In the genomic region with DNA sequence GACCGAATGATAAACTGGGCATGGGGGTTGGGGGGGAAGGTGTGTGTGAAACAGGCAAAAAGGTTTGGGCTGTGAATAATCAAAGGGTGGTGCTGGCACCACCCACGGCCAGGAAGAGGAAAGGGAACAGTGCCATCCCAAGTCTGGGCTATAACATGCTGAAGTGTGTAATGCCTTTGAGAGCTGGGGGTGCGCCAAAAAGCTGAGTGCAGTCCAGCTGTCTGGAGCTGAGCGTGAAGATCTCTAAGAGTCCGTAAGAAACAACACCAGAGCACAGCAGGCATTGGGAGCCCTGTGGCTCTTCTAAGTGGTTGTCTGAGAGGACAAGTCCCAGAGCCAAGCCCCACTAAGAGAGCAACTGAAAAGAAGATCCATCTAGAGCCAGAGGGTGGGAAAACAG, we compare ENCODE assay signal across 12 mouse cellular contexts.
DNase-seq lines count a peak whose midpoint lies in the region; ATAC-seq lines count a peak whose summit lies in the region.
"Had no signal": no experiment of that assay in that cellular context is flagged by ENCODE, and none has a peak within 500 bp of the region (broad histone marks: within the 10 kb centered on the region; RNA-seq: fewer than 3 reads in every experiment).

No protein-coding gene starts in this region.

- no peak overlapping the region for H3K9ac ChIP-seq in forebrain, embryonic 16.5 days (replicated peaks; ENCODE audit: low read depth, low read length)
- no peak overlapping the region for H3K9ac ChIP-seq in forebrain, embryonic 12.5 days
- H3K9ac ChIP-seq in hindbrain, embryonic 16.5 days (ENCODE audit: low read depth, low read length) = no peak overlapping the region
- H3K9ac ChIP-seq in hindbrain, embryonic 12.5 days = no peak overlapping the region
- H3K9ac ChIP-seq in intestine, embryonic 16.5 days (ENCODE audit: low read depth, low read length) = no peak overlapping the region
- H3K9ac ChIP-seq: embryonic facial prominence, embryonic 15.5 days; heart, embryonic 13.5 days; liver, embryonic 12.5 days had no signal

- H3K4me3 ChIP-seq in forebrain, embryonic 16.5 days (replicated peaks; ENCODE audit: low read length) = no peak overlapping the region
- no peak overlapping the region for H3K4me3 ChIP-seq in forebrain, embryonic 12.5 days (replicated peaks)
- no peak overlapping the region for H3K4me3 ChIP-seq in hindbrain, embryonic 16.5 days (ENCODE audit: low read length)
- no peak overlapping the region for H3K4me3 ChIP-seq in hindbrain, embryonic 12.5 days
- no peak overlapping the region for H3K4me3 ChIP-seq in intestine, embryonic 16.5 days (ENCODE audit: low read length)
- H3K4me3 ChIP-seq: embryonic facial prominence, embryonic 15.5 days; heart, embryonic 13.5 days; liver, embryonic 12.5 days; myocyte had no signal

- peaks cover 3% of the 10 kb centered on the region; the same call in 1 of the 2 replicates for H3K4me1 ChIP-seq in forebrain, embryonic 16.5 days (replicated peaks; ENCODE audit: control insufficient read depth, insufficient read depth, low read length)
- H3K4me1 ChIP-seq in forebrain, embryonic 12.5 days = peaks cover 8% of the 10 kb centered on the region; the same call in 1 of the 2 replicates
- no peaks in the 10 kb centered on the region for H3K4me1 ChIP-seq in hindbrain, embryonic 16.5 days (ENCODE audit: control insufficient read depth, insufficient read depth, low read depth, low read length)
- H3K4me1 ChIP-seq in hindbrain, embryonic 12.5 days = no peaks in the 10 kb centered on the region; the same call in 1 of the 2 replicates
- H3K4me1 ChIP-seq in intestine, embryonic 16.5 days (ENCODE audit: control insufficient read depth, insufficient read depth, low read length) = peaks cover 21% of the 10 kb centered on the region

- H3K4me2 ChIP-seq in forebrain, embryonic 16.5 days (ENCODE audit: low read length) = no peak overlapping the region
- H3K4me2 ChIP-seq in forebrain, embryonic 12.5 days = no peak overlapping the region
- H3K4me2 ChIP-seq in hindbrain, embryonic 16.5 days (ENCODE audit: low read length) = no peak overlapping the region
- H3K4me2 ChIP-seq in hindbrain, embryonic 12.5 days (replicated peaks) = no peak overlapping the region
- H3K4me2 ChIP-seq in intestine, embryonic 16.5 days (ENCODE audit: low read depth, low read length) = no peak overlapping the region
- H3K4me2 ChIP-seq: embryonic facial prominence, embryonic 15.5 days; heart, embryonic 13.5 days; liver, embryonic 12.5 days had no signal

- H3K27ac ChIP-seq in forebrain, embryonic 16.5 days (ENCODE audit: low read length) = no peak overlapping the region
- H3K27ac ChIP-seq in forebrain, embryonic 12.5 days = no peak overlapping the region
- no peak overlapping the region for H3K27ac ChIP-seq in hindbrain, embryonic 16.5 days (ENCODE audit: low read depth, low read length)
- no peak overlapping the region for H3K27ac ChIP-seq in hindbrain, embryonic 12.5 days
- H3K27ac ChIP-seq in intestine, embryonic 16.5 days (ENCODE audit: low read length) = no peak overlapping the region
- H3K27ac ChIP-seq: embryonic facial prominence, embryonic 15.5 days; heart, embryonic 13.5 days; liver, embryonic 12.5 days had no signal

- H3K36me3 ChIP-seq in forebrain, embryonic 16.5 days (ENCODE audit: control insufficient read depth, insufficient read depth) = no peaks in the 10 kb centered on the region
- H3K36me3 ChIP-seq in forebrain, embryonic 12.5 days (replicated peaks) = peaks cover 3% of the 10 kb centered on the region; the same call in 1 of the 2 replicates
- H3K36me3 ChIP-seq in hindbrain, embryonic 16.5 days (ENCODE audit: control insufficient read depth, insufficient read depth, low read length) = no peaks in the 10 kb centered on the region
- 0 out of 2 replicates have a peak, but pooled peaks cover 4% of the 10 kb centered on the region for H3K36me3 ChIP-seq in hindbrain, embryonic 12.5 days
- H3K36me3 ChIP-seq in intestine, embryonic 16.5 days (ENCODE audit: control insufficient read depth, insufficient read depth, low read length) = no peaks in the 10 kb centered on the region
- H3K36me3 ChIP-seq: embryonic facial prominence, embryonic 15.5 days; heart, embryonic 13.5 days; liver, embryonic 12.5 days had no signal

- peak; percentile 53 for DNase-seq in right cerebral cortex, postnatal 14 days
- no peak for DNase-seq in right cerebral cortex, adult 18-20 months
- peak; percentile 28 for DNase-seq in lung, postnatal 36 days

- ATAC-seq in forebrain, embryonic 16.5 days = peak; percentile 54; the same call in 1 of the 2 replicates
- ATAC-seq in forebrain, embryonic 12.5 days (ENCODE audit: low FRiP score) = no peak
- peak; percentile 49 for ATAC-seq in hindbrain, embryonic 16.5 days
- ATAC-seq in hindbrain, embryonic 12.5 days (ENCODE audit: low FRiP score) = no peak
- no peak for ATAC-seq in intestine, embryonic 16.5 days
- ATAC-seq: liver, embryonic 12.5 days had no signal

- 57% methylated on average over 5 of the region's 5 CpGs for WGBS in forebrain, embryonic 16.5 days
- WGBS in forebrain, embryonic 12.5 days = 78% methylated on average over 5 of the region's 5 CpGs
- 58% methylated on average over 5 of the region's 5 CpGs for WGBS in hindbrain, embryonic 16.5 days
- WGBS in hindbrain, embryonic 12.5 days = 76% methylated on average over 5 of the region's 5 CpGs
- 62% methylated on average over 5 of the region's 5 CpGs for WGBS in intestine, embryonic 16.5 days

- H3K27me3 ChIP-seq in forebrain, embryonic 16.5 days (replicated peaks; ENCODE audit: control insufficient read depth, insufficient read depth, low read length) = no peaks in the 10 kb centered on the region
- no peaks in the 10 kb centered on the region for H3K27me3 ChIP-seq in forebrain, embryonic 12.5 days
- H3K27me3 ChIP-seq in hindbrain, embryonic 16.5 days (replicated peaks; ENCODE audit: control insufficient read depth, insufficient read depth, low read length) = no peaks in the 10 kb centered on the region
- no peaks in the 10 kb centered on the region for H3K27me3 ChIP-seq in hindbrain, embryonic 12.5 days
- H3K27me3 ChIP-seq in intestine, embryonic 16.5 days (replicated peaks; ENCODE audit: control insufficient read depth, insufficient read depth, low read length) = no peaks in the 10 kb centered on the region
- H3K27me3 ChIP-seq: embryonic facial prominence, embryonic 15.5 days; heart, embryonic 13.5 days; liver, embryonic 12.5 days had no signal

- no peaks in the 10 kb centered on the region for H3K9me3 ChIP-seq in forebrain, embryonic 16.5 days (ENCODE audit: control insufficient read depth, low read length)
- H3K9me3 ChIP-seq in forebrain, embryonic 12.5 days = no peaks in the 10 kb centered on the region
- no peaks in the 10 kb centered on the region for H3K9me3 ChIP-seq in hindbrain, embryonic 16.5 days (ENCODE audit: control insufficient read depth, low read length)
- H3K9me3 ChIP-seq in hindbrain, embryonic 12.5 days (replicated peaks) = no peaks in the 10 kb centered on the region
- no peaks in the 10 kb centered on the region for H3K9me3 ChIP-seq in intestine, embryonic 16.5 days (ENCODE audit: control insufficient read depth, low read length)
- H3K9me3 ChIP-seq: embryonic facial prominence, embryonic 15.5 days; heart, embryonic 13.5 days; liver, embryonic 12.5 days had no signal

Comparison
In these comparisons a context has a peak if more than half of its experiments do, and no peak if none do; other contexts are left out.
1. ATAC-seq: peak in forebrain, embryonic 16.5 days (single experiment) and hindbrain, embryonic 16.5 days (single experiment); none in forebrain, embryonic 12.5 days (single experiment), hindbrain, embryonic 12.5 days (single experiment) and intestine, embryonic 16.5 days (single experiment).